Mouse (Mus musculus) thymus, postnatal 4 days (tissue): ENCODE data around the gene Repin1.
"Not testable (repeated sequence)": the region's sequence is repeated elsewhere in the genome, so short reads cannot be mapped to it uniquely, and the experiment has no call there.

Experiments
- DNase-seq: peaks from one replicate; pipeline ENCODE4 v3.0.0; 2021

Gene Repin1

DNA sequence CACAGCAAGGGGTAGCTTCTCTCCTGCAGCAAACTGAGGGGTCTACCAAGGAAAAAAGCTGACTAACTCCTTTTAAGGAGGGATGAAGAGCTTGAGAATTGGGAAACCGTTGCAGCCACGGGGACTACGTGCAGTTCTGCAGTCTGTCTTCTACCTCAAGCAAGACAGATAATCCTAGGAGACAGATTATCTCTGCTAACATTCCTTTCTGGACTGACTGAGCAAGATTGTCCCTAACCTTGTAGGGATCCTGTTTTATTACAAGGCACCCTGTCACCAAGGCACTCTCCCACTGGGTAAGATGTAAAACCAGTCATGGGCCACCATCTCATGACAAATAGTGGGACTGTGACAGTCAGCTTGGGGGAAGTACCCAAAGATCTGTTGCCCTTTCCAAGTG is 12.4 kb upstream of the Repin1 start:
- no peak for DNase-seq

- DNase-seq = peak; percentile 31
These were observed 11.6 kb upstream of the Repin1 start for GRCm38 (mm10) chr6:48582037-48582436.

DNA sequence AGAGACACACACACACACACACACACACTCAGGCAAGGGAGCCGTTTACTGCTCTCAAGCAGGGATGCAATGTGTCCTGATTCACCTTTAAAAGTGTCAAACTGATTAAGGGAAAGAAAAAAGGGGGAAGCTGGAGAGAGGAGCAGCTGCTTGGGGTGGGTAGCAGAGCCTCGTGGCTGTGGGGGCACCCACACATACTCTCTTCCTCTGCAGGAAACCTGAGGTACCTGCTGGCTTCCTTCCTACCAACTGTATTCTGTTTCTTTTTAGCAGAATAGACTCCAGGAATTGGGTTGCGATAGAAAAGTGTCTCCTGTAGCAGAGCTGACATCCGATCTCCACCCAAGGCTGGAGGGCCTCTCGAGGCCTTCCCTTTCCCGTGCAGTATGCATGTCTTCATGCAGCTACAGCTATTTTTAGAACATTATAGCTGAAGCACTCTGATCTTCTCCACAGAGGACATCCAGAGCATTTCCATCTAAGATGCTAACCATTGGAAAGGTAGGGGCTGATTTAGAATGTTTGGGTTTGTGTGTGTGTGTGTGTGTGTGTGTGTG is 4.4 kb upstream of the Repin1 start, which contains the start of gene Gm45021:
Gm45021 (plus strand) TSS at position 417 of the 557 bp plus-strand sequence.
- DNase-seq = no peak

DNA sequence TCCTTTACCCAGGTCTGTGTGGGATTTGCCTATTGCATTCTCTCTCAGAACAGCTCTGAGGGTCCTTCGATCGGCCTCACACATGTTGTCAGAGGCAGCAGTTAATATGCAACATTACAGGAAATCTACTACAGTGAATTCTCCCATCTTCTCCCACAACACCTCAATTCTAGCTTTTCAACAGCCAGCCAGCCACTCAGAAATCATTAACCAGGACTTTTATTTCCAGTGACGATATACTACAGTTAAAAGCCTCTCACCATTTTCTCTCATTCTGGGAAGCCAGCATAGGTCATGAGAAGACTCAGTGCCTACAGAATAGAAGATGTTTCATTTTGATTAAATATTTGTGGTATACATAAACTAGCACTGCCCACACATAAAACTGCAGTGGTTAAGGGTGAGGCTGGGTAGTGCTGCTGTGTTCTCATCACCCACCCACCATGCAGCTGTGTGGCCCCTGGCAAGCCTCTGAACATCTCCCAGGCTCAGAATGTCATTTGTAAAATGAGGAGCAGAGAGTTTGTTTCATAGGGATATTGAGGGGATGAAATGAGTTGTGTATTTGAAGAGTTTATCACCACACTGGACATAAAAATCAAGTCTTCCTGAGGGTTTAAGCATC is 2.4 kb upstream of the Repin1 start:
- DNase-seq = no peak

- no peak for DNase-seq
These were observed 1.8 kb upstream of the Repin1 start for GRCm38 (mm10) chr6:48591871-48592270.

- peak; percentile 80 for DNase-seq
These were observed 508 bp downstream of the Repin1 start for GRCm38 (mm10) chr6:48594043-48594738.

DNA sequence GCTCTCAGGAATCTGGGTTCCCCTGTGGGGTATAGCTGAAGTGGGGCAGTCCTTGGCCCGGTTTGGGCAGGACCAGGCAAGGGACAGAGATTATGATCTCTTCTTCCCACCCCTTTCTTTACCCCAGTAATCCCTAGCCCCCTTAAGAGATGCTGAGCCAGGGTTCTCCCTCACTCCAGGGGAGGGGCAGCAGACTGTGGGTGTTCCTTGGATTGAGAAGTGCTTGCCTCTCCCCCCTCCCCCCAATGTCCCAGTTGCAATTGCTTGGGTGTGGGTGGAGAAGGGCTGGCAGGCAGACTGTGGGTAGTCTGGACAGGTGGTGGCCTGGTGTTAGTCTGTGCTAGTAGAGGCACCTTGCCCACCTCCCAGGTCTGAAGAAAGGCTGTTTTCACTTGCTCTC is 1.6 kb downstream of the Repin1 start:
- DNase-seq = no peak

- no peak for DNase-seq
These were observed 3.0 kb downstream of the Repin1 start for GRCm38 (mm10) chr6:48596545-48597232.

GRCm38 (mm10) chr6:48597233-48597625 is 3.5 kb downstream of the Repin1 start:
- no peak for DNase-seq

GRCm38 (mm10) chr6:48600594-48600993 is 6.9 kb downstream of the Repin1 start:
- DNase-seq = no peak

DNA sequence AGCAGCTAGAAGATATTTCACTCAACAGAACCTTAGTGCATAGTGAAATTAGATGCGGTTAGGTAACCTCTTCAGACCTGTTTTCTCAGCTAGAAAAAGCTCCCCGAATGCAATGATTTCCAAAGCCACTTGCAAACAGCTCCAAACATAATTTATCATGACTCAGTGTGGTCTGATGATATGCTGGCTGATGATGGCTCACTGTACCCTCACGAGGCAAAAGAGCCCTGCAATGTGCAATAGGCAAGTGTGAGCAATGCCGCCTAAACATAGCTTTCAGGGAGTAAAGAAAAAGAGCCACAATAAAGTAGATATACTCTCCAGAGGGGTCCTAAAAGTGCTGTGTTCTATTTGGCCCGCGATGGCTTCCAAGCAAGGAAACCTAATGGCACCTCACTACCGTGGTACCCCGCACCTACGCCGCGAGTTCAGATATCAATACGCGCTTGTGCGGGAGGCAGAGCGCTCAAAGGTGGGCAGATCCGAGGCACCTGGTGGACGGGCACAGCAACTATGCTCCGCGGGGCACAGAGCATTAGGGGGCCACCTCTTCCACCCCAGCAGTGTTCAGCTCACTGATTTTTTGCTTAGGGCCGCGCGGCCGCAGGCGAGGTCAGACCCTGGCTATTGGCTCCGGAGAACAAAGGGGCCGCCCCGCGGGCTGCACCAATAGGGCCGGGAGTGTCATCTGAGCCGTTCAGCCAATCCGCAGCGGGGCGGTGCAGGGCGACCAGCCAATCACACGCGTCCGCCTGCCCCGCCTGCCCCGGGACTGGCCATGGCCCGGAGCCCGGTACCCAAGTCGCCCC is 7.8 kb downstream of the Repin1 start, which contains the start of gene Zfp775:
Zfp775 (plus strand) TSS at position 793 of the 809 bp plus-strand sequence.
- peak; percentile 94 for DNase-seq

GRCm38 (mm10) chr6:48602080-48602741 is 8.5 kb downstream of the Repin1 start:
- DNase-seq = peak; percentile 48

GRCm38 (mm10) chr6:48608124-48608523 is 14.4 kb downstream of the Repin1 start:
- DNase-seq = no peak

DNA sequence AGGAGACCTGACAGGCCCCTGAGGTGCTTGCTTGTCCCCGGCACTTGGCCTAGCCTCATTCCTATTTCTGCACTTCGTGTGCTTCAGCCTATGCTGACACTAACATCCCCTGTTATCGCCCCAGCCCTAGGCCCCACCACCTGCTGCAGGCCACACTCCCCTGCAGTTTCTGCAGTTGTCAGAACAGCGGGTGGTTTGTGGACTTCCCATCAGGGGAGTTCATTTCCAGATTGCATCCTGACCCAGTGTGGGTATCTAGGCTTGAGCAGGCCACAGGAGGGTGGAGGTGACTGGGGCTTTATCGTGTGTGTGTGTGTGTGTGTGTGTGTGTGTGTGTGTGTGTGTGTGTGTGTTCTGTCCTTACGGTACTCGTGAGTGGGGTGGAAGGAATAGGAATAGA is 15.8 kb downstream of the Repin1 start:
- no peak for DNase-seq

- no peak for DNase-seq
These were observed 17.0 kb downstream of the Repin1 start for GRCm38 (mm10) chr6:48610657-48611056.

DNA sequence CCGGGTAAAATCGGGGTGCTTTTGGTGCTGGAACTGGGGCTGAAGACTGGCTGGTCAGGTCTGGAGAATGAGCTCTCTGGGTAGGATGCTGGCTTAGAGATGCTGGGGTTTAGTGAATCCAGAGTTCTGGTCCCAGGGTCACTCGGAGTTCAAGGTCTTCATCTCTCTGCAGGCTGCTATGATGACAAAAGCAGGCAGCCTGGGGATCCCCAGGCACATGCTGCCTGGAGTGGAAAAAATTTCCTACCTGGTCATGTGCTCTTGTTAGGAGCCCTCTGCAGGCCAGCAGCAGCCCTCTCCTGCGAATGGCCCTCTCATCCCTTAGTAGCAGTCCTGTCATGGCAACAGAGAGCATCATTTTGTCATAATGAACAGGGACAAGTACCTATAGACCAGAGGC is 19.8 kb downstream of the Repin1 start:
- no peak for DNase-seq

GRCm38 (mm10) chr6:48614756-48615155 is 21.1 kb downstream of the Repin1 start:
- no peak for DNase-seq

- DNase-seq = no peak
These were observed 26.3 kb downstream of the Repin1 start for GRCm38 (mm10) chr6:48620031-48620430.

GRCm38 (mm10) chr6:48622186-48622843 is 28.6 kb downstream of the Repin1 start:
- not testable (repeated sequence) for DNase-seq

DNA sequence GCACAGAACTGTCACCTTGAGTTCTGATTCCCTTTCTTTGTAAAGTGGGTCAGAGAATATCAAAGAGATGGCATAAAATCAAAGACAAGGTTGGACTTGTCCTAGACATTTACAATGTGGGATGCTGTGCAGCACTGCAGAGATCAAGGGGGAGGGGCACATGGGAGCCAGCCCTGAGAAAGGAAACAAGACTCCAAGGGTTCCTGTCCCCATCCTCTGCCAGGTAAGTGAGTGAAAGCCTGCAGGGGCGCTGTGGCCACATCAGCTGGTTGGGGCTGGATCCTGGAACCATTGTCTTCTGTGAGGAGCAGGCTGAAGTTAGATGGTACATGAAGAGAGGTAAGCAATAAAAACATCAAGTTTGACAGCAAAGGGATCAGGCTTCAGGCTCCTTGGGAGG is 29.8 kb downstream of the Repin1 start:
- DNase-seq = no peak

- no peak for DNase-seq
These were observed 32.8 kb downstream of the Repin1 start, which contains the start of gene AI854703 for GRCm38 (mm10) chr6:48626464-48626863. AI854703 (plus strand) TSS chr6:48626764.
